Mouse (Mus musculus) urinary bladder, postnatal 14 days (tissue): ENCODE results near the gene Acap1.
A peak's percentile ranks its signal among the peaks of the same experiment; 100 is the strongest.
"Not testable (repeated sequence)": the region's sequence is repeated elsewhere in the genome, so short reads cannot be mapped to it uniquely, and the experiment has no call there.

ENCODE experiments used
- DNase-seq: peaks from one replicate; pipeline ENCODE4 v3.0.0; 2021; ENCODE audit warnings: low spot score

The Acap1 gene

DNA sequence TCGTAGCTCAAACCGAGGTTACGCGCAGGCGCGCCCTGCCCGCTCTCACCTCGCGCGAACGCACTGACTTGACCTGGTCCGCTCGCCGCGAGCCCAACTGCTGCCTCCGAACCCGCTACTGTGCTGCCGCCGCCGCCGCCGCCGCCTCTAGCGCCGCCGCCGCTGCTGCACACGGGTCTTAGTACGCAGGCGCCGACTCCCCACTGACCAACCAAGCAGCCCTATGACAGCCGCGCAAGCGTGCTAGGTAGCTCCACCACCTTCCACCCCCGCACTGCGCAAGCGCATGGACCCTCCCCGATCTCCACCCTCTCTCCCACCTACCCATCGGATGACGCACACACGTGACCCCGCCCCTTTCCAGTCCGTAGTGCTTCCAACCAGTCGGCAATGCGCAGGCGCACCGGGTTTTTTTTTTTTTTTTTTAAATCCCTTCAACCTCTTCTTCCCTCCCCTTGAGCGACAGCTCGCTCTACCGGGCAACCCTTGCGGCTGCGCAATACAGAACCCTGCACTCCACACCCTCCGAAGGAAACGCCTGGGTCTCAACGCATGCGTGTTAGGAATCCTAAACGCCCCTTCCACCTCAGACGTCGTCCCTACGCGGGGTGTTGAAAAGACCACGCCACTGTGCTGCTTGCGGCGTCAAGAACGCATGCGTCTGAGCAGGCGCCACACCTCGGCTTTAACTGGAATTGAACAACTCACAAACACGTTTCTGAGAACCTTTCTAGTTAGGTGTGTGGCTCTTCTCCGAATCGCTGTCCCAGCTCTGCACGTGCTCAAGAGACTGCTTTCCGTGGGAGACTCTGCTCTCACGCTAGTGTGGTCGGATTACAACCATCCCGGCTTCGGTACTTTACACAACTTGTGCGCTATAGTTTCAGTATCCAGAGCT lies 26.0 kb upstream of the Acap1 start, which contains the start of gene Eif5a:
TSS of gene Eif5a (minus strand) at position 845 of the 898 bp plus-strand sequence.
- DNase-seq, result peak; percentile 100

GRCm38 (mm10) chr11:69920266-69921031 lies 25.1 kb upstream of the Acap1 start:
- DNase-seq, result no peak

- DNase-seq, result peak; percentile 81
These were observed 24.4 kb upstream of the Acap1 start for GRCm38 (mm10) chr11:69919661-69920265.

- no peak for DNase-seq
These were observed 23.7 kb upstream of the Acap1 start for GRCm38 (mm10) chr11:69919053-69919452.

- no peak for DNase-seq
These were observed 22.8 kb upstream of the Acap1 start for GRCm38 (mm10) chr11:69918118-69918517.

GRCm38 (mm10) chr11:69917379-69917948 lies 22.1 kb upstream of the Acap1 start:
- DNase-seq, result no peak

DNA sequence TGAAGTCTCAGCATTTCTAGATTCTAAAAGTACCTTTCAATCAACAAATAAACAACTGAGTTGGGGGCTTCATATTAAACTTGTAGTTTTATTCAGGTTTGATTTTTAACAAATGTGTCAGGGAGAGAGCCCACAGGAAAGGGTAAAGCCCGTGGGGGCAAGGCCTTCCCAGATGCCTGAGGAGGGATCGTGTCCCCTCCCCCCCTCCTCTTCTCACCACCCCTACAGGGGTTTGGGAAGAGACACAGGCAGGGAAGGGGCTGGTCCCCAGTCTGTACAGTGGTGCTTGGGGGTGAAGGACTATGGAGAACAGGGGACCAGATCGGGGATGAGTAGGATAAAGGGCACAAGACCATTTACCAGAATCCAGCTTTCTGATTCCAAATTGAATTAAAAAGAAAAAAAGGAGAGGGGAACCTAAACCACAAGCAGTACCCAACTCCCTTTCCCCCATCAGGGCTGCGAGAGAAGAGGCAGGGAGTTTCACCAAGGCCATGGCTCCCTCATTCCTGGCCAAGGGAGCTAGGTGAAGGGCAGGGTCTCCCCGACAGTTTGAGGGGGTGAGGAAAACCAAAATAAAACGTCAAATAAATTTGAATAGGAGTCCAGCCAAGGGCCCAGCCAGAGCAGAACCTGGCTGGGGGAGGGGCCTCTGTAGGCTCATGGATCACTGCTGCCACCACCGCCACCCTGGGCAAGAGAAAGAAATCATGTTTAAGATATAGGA lies 21.5 kb upstream of the Acap1 start:
- DNase-seq, result not testable (repeated sequence)

- DNase-seq, result no peak
These were observed 20.6 kb upstream of the Acap1 start for GRCm38 (mm10) chr11:69915667-69916627.

GRCm38 (mm10) chr11:69914917-69915430 lies 19.6 kb upstream of the Acap1 start:
- no peak for DNase-seq

GRCm38 (mm10) chr11:69914372-69914764 lies 19.0 kb upstream of the Acap1 start:
- no peak for DNase-seq

- DNase-seq, result peak; percentile 92
These were observed 18.4 kb upstream of the Acap1 start, which contains the start of gene Gps2 for GRCm38 (mm10) chr11:69913554-69914371. Gps2 (plus strand) TSS chr11:69913888.

GRCm38 (mm10) chr11:69912716-69913530 lies 17.6 kb upstream of the Acap1 start:
- no peak for DNase-seq

GRCm38 (mm10) chr11:69911701-69912100 lies 16.4 kb upstream of the Acap1 start:
- no peak for DNase-seq

DNA sequence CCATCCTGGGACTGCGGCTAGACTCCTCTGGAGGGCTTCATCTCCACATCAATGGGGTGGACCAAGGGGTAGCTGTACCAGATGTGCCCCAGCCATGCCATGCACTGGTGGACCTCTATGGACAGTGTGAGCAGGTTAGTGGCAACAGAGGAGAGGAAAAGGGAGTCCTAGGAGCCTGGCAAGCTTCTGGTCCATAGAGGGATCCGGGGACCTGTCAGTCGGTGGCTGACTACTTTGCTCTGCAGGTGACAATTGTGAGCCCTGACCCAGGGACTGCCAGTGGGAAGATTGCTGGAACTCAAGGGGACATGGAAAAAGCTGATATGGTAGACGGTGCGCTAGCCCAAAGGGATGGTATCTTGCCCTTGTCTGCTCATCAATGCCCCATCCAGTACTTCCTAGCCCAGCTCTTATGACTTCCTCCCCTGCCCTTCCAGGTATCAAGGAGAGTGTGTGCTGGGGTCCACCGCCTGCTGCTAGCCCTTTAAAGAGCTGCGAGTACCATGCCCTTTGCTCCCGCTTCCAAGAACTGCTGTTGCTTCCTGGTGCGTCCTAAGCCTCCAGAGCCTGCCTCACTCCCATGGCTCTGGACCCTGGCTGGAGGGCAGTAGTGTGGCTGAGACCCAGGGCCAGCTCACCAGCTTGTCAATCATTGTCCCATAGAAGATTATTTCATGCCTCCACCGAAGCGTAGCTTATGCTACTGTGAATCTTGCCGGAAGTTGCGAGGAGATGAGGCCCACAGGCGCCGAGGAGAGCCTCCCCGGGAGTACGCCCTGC lies 15.6 kb upstream of the Acap1 start:
- no peak for DNase-seq

- no peak for DNase-seq
These were observed 14.8 kb upstream of the Acap1 start for GRCm38 (mm10) chr11:69910177-69910576.

DNA sequence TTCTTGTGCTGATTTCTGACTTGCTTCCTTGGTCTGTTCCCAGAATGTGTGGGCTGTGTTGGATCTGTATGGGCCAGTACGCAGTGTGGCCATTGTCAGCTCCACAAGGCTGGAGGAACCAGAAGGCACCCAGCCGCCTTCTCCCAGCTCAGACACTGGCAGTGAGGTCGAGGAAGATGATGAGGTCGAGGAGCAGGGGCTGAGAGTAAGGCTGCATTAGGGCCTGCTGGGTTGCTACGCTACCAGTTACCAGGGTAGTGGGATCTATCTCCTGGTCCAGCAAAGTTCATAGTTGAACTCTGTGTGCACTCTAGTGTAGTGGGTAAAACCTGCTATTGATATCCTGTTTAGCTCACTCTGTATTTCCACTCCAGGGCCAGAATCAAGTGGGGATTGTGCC lies 13.8 kb upstream of the Acap1 start:
- no peak for DNase-seq

DNA sequence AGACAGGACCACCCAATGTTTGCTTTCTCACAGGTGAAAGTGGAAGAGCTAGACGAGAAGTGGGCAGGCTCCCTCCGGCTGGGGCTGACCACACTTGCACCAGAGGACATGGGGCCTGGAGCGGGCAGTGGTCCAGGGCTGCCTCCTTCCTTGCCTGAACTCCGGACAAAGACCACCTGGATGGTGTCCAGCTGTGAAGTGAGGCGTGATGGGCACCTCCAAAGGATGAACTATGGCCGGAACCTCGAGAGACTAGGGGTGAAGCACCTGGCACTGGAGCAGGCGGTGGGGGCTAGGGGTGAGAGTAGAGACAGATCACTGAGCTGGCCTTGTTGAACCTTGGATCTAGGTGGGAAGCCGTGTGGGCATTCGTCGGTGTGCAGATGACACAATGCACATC lies 13.3 kb upstream of the Acap1 start:
- DNase-seq, result no peak
